15 mouse cellular contexts compared by ENCODE assay signal in genomic region chr1:24349462-24350217, GRCm38 (mm10).
A peak's percentile ranks its signal among the peaks of the same experiment; 100 is the strongest.
DNase-seq lines count a peak whose midpoint lies in the region; ATAC-seq and TF ChIP-seq lines count a peak whose summit lies in the region.
"Had no signal": no experiment of that assay in that cellular context is flagged by ENCODE, and none has a peak within 500 bp of the region (broad histone marks: within the 10 kb centered on the region; RNA-seq: fewer than 3 reads in every experiment).

No protein-coding gene starts in this region.

- no peak overlapping the region for H3K9ac ChIP-seq in kidney, embryonic 16.5 days (replicated peaks; ENCODE audit: low read length)
- H3K9ac ChIP-seq in hindbrain, postnatal 0 days (replicated peaks; ENCODE audit: low read length) = no peak overlapping the region
- H3K9ac ChIP-seq in neural tube, embryonic 14.5 days (replicated peaks; ENCODE audit: low read depth, low read length) = no peak overlapping the region

- WGBS in kidney, embryonic 16.5 days = 64% methylated on average over 13 of the region's 13 CpGs
- WGBS in hindbrain, postnatal 0 days = 54% methylated on average over 13 of the region's 13 CpGs
- 70% methylated on average over 13 of the region's 13 CpGs for WGBS in neural tube, embryonic 14.5 days

- intact Hi-C loops in heart, postnatal 36 days (cut with DNase I) = no loop called here

- no peak overlapping the region for H3K4me3 ChIP-seq in kidney, embryonic 16.5 days (ENCODE audit: low read length)
- 0 out of 2 replicates have a peak overlapping the region, but pooled peaks have one; percentile 0 for H3K4me3 ChIP-seq in hindbrain, postnatal 0 days (ENCODE audit: low read length)
- no peak overlapping the region for H3K4me3 ChIP-seq in neural tube, embryonic 14.5 days (ENCODE audit: low read depth, low read length)
- H3K4me3 ChIP-seq: heart, adult 2 months had no signal

- H3K36me3 ChIP-seq in kidney, embryonic 16.5 days (ENCODE audit: insufficient read depth, low read length) = no peaks in the 10 kb centered on the region
- H3K36me3 ChIP-seq in hindbrain, postnatal 0 days (ENCODE audit: insufficient read depth, low read length) = no peaks in the 10 kb centered on the region
- no peaks in the 10 kb centered on the region for H3K36me3 ChIP-seq in neural tube, embryonic 14.5 days (ENCODE audit: control insufficient read depth, insufficient read depth, low read length)

- no peaks in the 10 kb centered on the region for H3K27me3 ChIP-seq in kidney, embryonic 16.5 days (ENCODE audit: insufficient read depth, low read length)
- H3K27me3 ChIP-seq in hindbrain, postnatal 0 days (ENCODE audit: insufficient read depth, low read length) = no peaks in the 10 kb centered on the region
- H3K27me3 ChIP-seq in neural tube, embryonic 14.5 days (ENCODE audit: control insufficient read depth, insufficient read depth, low read length) = no peaks in the 10 kb centered on the region

- no peaks in the 10 kb centered on the region for H3K9me3 ChIP-seq in kidney, embryonic 16.5 days (ENCODE audit: low read length)
- H3K9me3 ChIP-seq in hindbrain, postnatal 0 days (ENCODE audit: low read length) = no peaks in the 10 kb centered on the region
- no peaks in the 10 kb centered on the region for H3K9me3 ChIP-seq in neural tube, embryonic 14.5 days (ENCODE audit: control insufficient read depth, low read length)

- H3K27ac ChIP-seq in kidney, embryonic 16.5 days (ENCODE audit: low read length) = no peak overlapping the region
- no peak overlapping the region for H3K27ac ChIP-seq in hindbrain, postnatal 0 days
- no peak overlapping the region for H3K27ac ChIP-seq in neural tube, embryonic 14.5 days (ENCODE audit: low read depth, low read length)
- H3K27ac ChIP-seq: heart, adult 2 months; kidney, postnatal 0 days had no signal

- no peak for DNase-seq in kidney, adult 11 months
- DNase-seq in frontal cortex, postnatal 36 days (ENCODE audit: low spot score in 2 of 2) = peak; percentile 44 to 64
- peak; percentile 48 for DNase-seq in hindbrain, postnatal 0 days (ENCODE audit: low spot score)
- DNase-seq in liver = no peak
- DNase-seq in cerebellum, postnatal 14 days = no peak
- DNase-seq in heart, postnatal 36 days = no peak
- DNase-seq: cerebellum, adult 9-11 months; heart, adult 2 months; heart, postnatal 4 days; lung, adult 2 months had no signal

- no peak overlapping the region for H3K4me2 ChIP-seq in kidney, embryonic 16.5 days (replicated peaks; ENCODE audit: low read depth, low read length)
- H3K4me2 ChIP-seq in hindbrain, postnatal 0 days (ENCODE audit: low read depth, low read length) = peak overlapping the region; percentile 11
- H3K4me2 ChIP-seq in neural tube, embryonic 14.5 days (ENCODE audit: low read depth, low read length) = no peak overlapping the region

- peak; percentile 71 for ATAC-seq in kidney, embryonic 16.5 days (ENCODE audit: low FRiP score, low TSS enrichment)
- peak; percentile 88 for ATAC-seq in hindbrain, postnatal 0 days
- ATAC-seq in neural tube, embryonic 14.5 days (ENCODE audit: low read depth) = peak; percentile 94
- ATAC-seq: CD4-positive, CD25-positive, alpha-beta regulatory T cell, adult 4 months; forebrain, embryonic 16.5 days had no signal

- no peak for TF ChIP-seq CTCF in hindbrain, postnatal 0 days (IDR thresholded peaks at IDR 0.05; ENCODE audit: low read depth)

- H3K4me1 ChIP-seq in kidney, embryonic 16.5 days (ENCODE audit: insufficient read depth, low read length) = 0 out of 2 replicates have a peak, but pooled peaks cover 4% of the 10 kb centered on the region
- no peaks in the 10 kb centered on the region for H3K4me1 ChIP-seq in hindbrain, postnatal 0 days (ENCODE audit: insufficient read depth, low read length)
- H3K4me1 ChIP-seq in neural tube, embryonic 14.5 days (ENCODE audit: control insufficient read depth, insufficient read depth, low read length) = no peaks in the 10 kb centered on the region

Comparison
In these comparisons a context has a peak if more than half of its experiments do, and no peak if none do; other contexts are left out.
1. DNase-seq: peak in frontal cortex, postnatal 36 days (2 of 2) and hindbrain, postnatal 0 days (single experiment); none in kidney, adult 11 months (single experiment), liver (single experiment), cerebellum, postnatal 14 days (0 of 2) and heart, postnatal 36 days (0 of 2).
2. Peak in every context shown above with its lines, with median percentiles within 50 percentile points of each other: ATAC-seq.